Mouse (Mus musculus) forebrain, embryonic 13.5 days (tissue): ENCODE data around the gene Aco2. TPM values are rescaled to one million over a fixed set of nuclear protein-coding genes. Genes with fewer than 3 reads are reported as not detected.
"Not testable (repeated sequence)": the region's sequence is repeated elsewhere in the genome, so short reads cannot be mapped to it uniquely, and the experiment has no call there.

ENCODE experiments used
- ATAC-seq: fragments of 200-750 bp; cut with Nextera tagmentation; 2 replicates; pipeline ENCODE4 v1.8.0; 2017
- H3K27ac ChIP-seq: fragments of 300-500 bp; sonication (generic); 2 replicates; pipeline ENCODE4 v1.5.1; 2015; ENCODE audit warnings: inconsistent platforms, mild to moderate bottlenecking, moderate library complexity
- H3K27me3 ChIP-seq: fragments of 300-500 bp; sonication (generic); 2 replicates; pipeline ENCODE4 v1.6.1; 2015; ENCODE audit warnings: mild to moderate bottlenecking, inconsistent platforms
- H3K36me3 ChIP-seq: fragments of 300-500 bp; sonication (generic); 2 replicates; pipeline ENCODE4 v1.6.1; 2015; ENCODE audit warnings: mild to moderate bottlenecking, inconsistent platforms; ENCODE audit not compliant: poor library complexity, severe bottlenecking
- H3K4me1 ChIP-seq: fragments of 300-500 bp; sonication (generic); 2 replicates; pipeline ENCODE4 v1.6.1; 2015; ENCODE audit warnings: inconsistent platforms
- H3K4me2 ChIP-seq: fragments of 300-500 bp; sonication (generic); 2 replicates; pipeline ENCODE4 v1.6.1; 2015; ENCODE audit warnings: inconsistent platforms, mild to moderate bottlenecking, moderate library complexity
- H3K4me3 ChIP-seq: fragments of 300-500 bp; sonication (generic); 2 replicates; pipeline ENCODE4 v1.5.1; 2015; ENCODE audit warnings: mild to moderate bottlenecking, inconsistent platforms
- H3K9ac ChIP-seq: fragments of 300-500 bp; sonication (generic); 2 replicates; pipeline ENCODE4 v1.6.1; 2015; ENCODE audit warnings: mild to moderate bottlenecking, inconsistent platforms
- H3K9me3 ChIP-seq: fragments of 300-500 bp; sonication (generic); replicated peaks from 2 replicates; pipeline ENCODE4 v1.6.1; 2016; ENCODE audit warnings: inconsistent platforms
- WGBS: fragments of 180-500 bp; shearing (Covaris S2); methylation state at CpG from one replicate; pipeline ENCODE4 v1.1.7; 2015; 5-methylcytosine and 5-hydroxymethylcytosine counted together
- polyA plus RNA-seq: library from polyadenylated mRNA; unstranded; fragments of >200 nt; fragmentation: Nextera tagmentation; extraction: Ambion mirVana; gene quantifications from 2 replicates; pipeline ENCODE4 v1.2.1, GENCODE M21; 2015

Gene Aco2
- polyA plus RNA-seq, 1 experiment from 2014 or later = 202 TPM

- H3K9ac ChIP-seq = no peak overlapping the region
- H3K4me3 ChIP-seq = no peak overlapping the region
- no peaks in the 10 kb centered on the region for H3K9me3 ChIP-seq
- H3K4me1 ChIP-seq = no peaks in the 10 kb centered on the region
- 94% methylated on average over 7 of the region's 7 CpGs for WGBS
- no peak for ATAC-seq
- no peaks in the 10 kb centered on the region for H3K27me3 ChIP-seq
- H3K27ac ChIP-seq = no peak overlapping the region
- H3K4me2 ChIP-seq = no peak overlapping the region
- peaks cover 64% of the 10 kb centered on the region for H3K36me3 ChIP-seq
Observed at GRCm38 (mm10) chr15:81889175-81889574, 17.1 kb downstream of the Aco2 start.

GRCm38 (mm10) chr15:81891140-81891802, 19.2 kb downstream of the Aco2 start:
- no peak for ATAC-seq
- H3K27me3 ChIP-seq = no peaks in the 10 kb centered on the region
- no peaks in the 10 kb centered on the region for H3K4me1 ChIP-seq
- H3K9me3 ChIP-seq = no peaks in the 10 kb centered on the region
- H3K4me2 ChIP-seq = no peak overlapping the region
- H3K27ac ChIP-seq = no peak overlapping the region
- H3K4me3 ChIP-seq = no peak overlapping the region
- no peak overlapping the region for H3K9ac ChIP-seq
- peaks cover 78% of the 10 kb centered on the region for H3K36me3 ChIP-seq
- WGBS = 92% methylated on average over 7 of the region's 7 CpGs

- H3K9me3 ChIP-seq = no peaks in the 10 kb centered on the region
- no peak overlapping the region for H3K9ac ChIP-seq
- WGBS = 97% methylated on average over 8 of the region's 8 CpGs
- no peaks in the 10 kb centered on the region for H3K4me1 ChIP-seq
- no peak for ATAC-seq
- no peak overlapping the region for H3K4me2 ChIP-seq
- H3K27ac ChIP-seq = no peak overlapping the region
- H3K27me3 ChIP-seq = no peaks in the 10 kb centered on the region
- H3K36me3 ChIP-seq = peaks cover 81% of the 10 kb centered on the region
- no peak overlapping the region for H3K4me3 ChIP-seq
Observed at GRCm38 (mm10) chr15:81891822-81892580, 19.9 kb downstream of the Aco2 start.

GRCm38 (mm10) chr15:81894002-81894401, 21.9 kb downstream of the Aco2 start:
- Histone ChIP-seq H3K27ac (no peak overlapping the region), H3K4me1 (no peaks in the 10 kb centered on the region), H3K36me3 (peaks cover 91% of the 10 kb centered on the region), H3K9ac (no peak overlapping the region), H3K4me3 (no peak overlapping the region), H3K27me3 (no peaks in the 10 kb centered on the region), H3K9me3 (no peaks in the 10 kb centered on the region), H3K4me2 (no peak overlapping the region)
- no peak for ATAC-seq
- WGBS = 96% methylated on average over 1 of the region's 1 CpGs

- peaks cover 91% of the 10 kb centered on the region for H3K36me3 ChIP-seq
Observed at GRCm38 (mm10) chr15:81896407-81896806, 24.3 kb downstream of the Aco2 start.

GRCm38 (mm10) chr15:81897607-81898285, 25.6 kb downstream of the Aco2 start:
- 93% methylated on average over 5 of the region's 5 CpGs for WGBS
- H3K4me2 ChIP-seq = no peak overlapping the region
- peaks cover 92% of the 10 kb centered on the region for H3K36me3 ChIP-seq
- H3K9ac ChIP-seq = no peak overlapping the region
- H3K27ac ChIP-seq = no peak overlapping the region
- H3K4me1 ChIP-seq = no peaks in the 10 kb centered on the region
- H3K9me3 ChIP-seq = no peaks in the 10 kb centered on the region
- H3K4me3 ChIP-seq = no peak overlapping the region
- ATAC-seq = no peak
- no peaks in the 10 kb centered on the region for H3K27me3 ChIP-seq

More at GRCm38 (mm10) chr15:81896407-81896806, 24.3 kb downstream of the Aco2 start:
- no peak overlapping the region for H3K4me3 ChIP-seq
- no peak for ATAC-seq
- H3K9ac ChIP-seq = no peak overlapping the region
- H3K9me3 ChIP-seq = no peaks in the 10 kb centered on the region
- H3K27ac ChIP-seq = no peak overlapping the region
- H3K4me2 ChIP-seq = no peak overlapping the region
- WGBS = 98% methylated on average over 2 of the region's 2 CpGs
- no peaks in the 10 kb centered on the region for H3K27me3 ChIP-seq
- no peaks in the 10 kb centered on the region for H3K4me1 ChIP-seq

- peaks cover 95% of the 10 kb centered on the region for H3K36me3 ChIP-seq
- no peak overlapping the region for H3K9ac ChIP-seq
- no peak overlapping the region for H3K4me3 ChIP-seq
- H3K4me1 ChIP-seq = no peaks in the 10 kb centered on the region
- H3K27me3 ChIP-seq = no peaks in the 10 kb centered on the region
- H3K4me2 ChIP-seq = no peak overlapping the region
- no peaks in the 10 kb centered on the region for H3K9me3 ChIP-seq
- ATAC-seq = no peak
- 89% methylated on average over 2 of the region's 2 CpGs for WGBS
- no peak overlapping the region for H3K27ac ChIP-seq
Observed at GRCm38 (mm10) chr15:81898751-81899150, 26.6 kb downstream of the Aco2 start.

- H3K36me3 ChIP-seq = peaks cover 98% of the 10 kb centered on the region
- no peak for ATAC-seq
Observed at GRCm38 (mm10) chr15:81904939-81905338, 32.8 kb downstream of the Aco2 start.

GRCm38 (mm10) chr15:81907953-81908352, 35.8 kb downstream of the Aco2 start:
- Histone ChIP-seq H3K4me3 (no peak overlapping the region), H3K4me1 (no peaks in the 10 kb centered on the region), H3K4me2 (no peak overlapping the region), H3K36me3 (peaks cover 98% of the 10 kb centered on the region), H3K9ac (no peak overlapping the region), H3K27ac (no peak overlapping the region), H3K9me3 (no peaks in the 10 kb centered on the region), H3K27me3 (no peaks in the 10 kb centered on the region)
- no peak for ATAC-seq
- 95% methylated on average over 8 of the region's 8 CpGs for WGBS

More at GRCm38 (mm10) chr15:81904939-81905338, 32.8 kb downstream of the Aco2 start:
- no peaks in the 10 kb centered on the region for H3K27me3 ChIP-seq
- no peaks in the 10 kb centered on the region for H3K4me1 ChIP-seq
- H3K4me2 ChIP-seq = no peak overlapping the region
- H3K4me3 ChIP-seq = no peak overlapping the region
- 34% methylated on average over 2 of the region's 2 CpGs for WGBS
- no peak overlapping the region for H3K9ac ChIP-seq
- H3K27ac ChIP-seq = no peak overlapping the region
- no peaks in the 10 kb centered on the region for H3K9me3 ChIP-seq

GRCm38 (mm10) chr15:81908767-81909166, 36.7 kb downstream of the Aco2 start:
- ATAC-seq = not testable (repeated sequence)

GRCm38 (mm10) chr15:81912498-81912897, 40.4 kb downstream of the Aco2 start:
- no peaks in the 10 kb centered on the region for H3K27me3 ChIP-seq
- no peak overlapping the region for H3K9ac ChIP-seq
- no peaks in the 10 kb centered on the region for H3K4me1 ChIP-seq
- H3K9me3 ChIP-seq = no peaks in the 10 kb centered on the region
- H3K27ac ChIP-seq = no peak overlapping the region
- H3K36me3 ChIP-seq = peaks cover 98% of the 10 kb centered on the region
- H3K4me2 ChIP-seq = no peak overlapping the region
- no peak for ATAC-seq
- 85% methylated on average over 2 of the region's 2 CpGs for WGBS
- no peak overlapping the region for H3K4me3 ChIP-seq

More at GRCm38 (mm10) chr15:81908767-81909166, 36.7 kb downstream of the Aco2 start:
- H3K4me3 ChIP-seq, H3K9ac ChIP-seq, H3K27me3 ChIP-seq, H3K4me2 ChIP-seq, H3K4me1 ChIP-seq, H3K9me3 ChIP-seq, H3K27ac ChIP-seq: not testable (repeated sequence)
- WGBS = 92% methylated on average over 4 of the region's 4 CpGs
- peaks cover 98% of the 10 kb centered on the region for H3K36me3 ChIP-seq

GRCm38 (mm10) chr15:81914668-81915067, 42.6 kb downstream of the Aco2 start:
- no peak overlapping the region for H3K4me3 ChIP-seq
- H3K9me3 ChIP-seq = no peaks in the 10 kb centered on the region
- 89% methylated on average over 5 of the region's 5 CpGs for WGBS
- no peaks in the 10 kb centered on the region for H3K27me3 ChIP-seq
- H3K9ac ChIP-seq = no peak overlapping the region
- H3K27ac ChIP-seq = no peak overlapping the region
- no peaks in the 10 kb centered on the region for H3K4me1 ChIP-seq
- H3K4me2 ChIP-seq = no peak overlapping the region
- H3K36me3 ChIP-seq = peaks cover 88% of the 10 kb centered on the region
- ATAC-seq = no peak
